Mouse (Mus musculus) T-cell, adult 2 months (primary cell): ENCODE measurements around the gene Sf3a2.
"Not testable (repeated sequence)": the region's sequence is repeated elsewhere in the genome, so short reads cannot be mapped to it uniquely, and the experiment has no call there.

Experiments used
- DNase-seq: peaks from one replicate; pipeline ENCODE4 v3.0.0; 2022; ENCODE audit warnings: low spot score

The Sf3a2 gene

DNA sequence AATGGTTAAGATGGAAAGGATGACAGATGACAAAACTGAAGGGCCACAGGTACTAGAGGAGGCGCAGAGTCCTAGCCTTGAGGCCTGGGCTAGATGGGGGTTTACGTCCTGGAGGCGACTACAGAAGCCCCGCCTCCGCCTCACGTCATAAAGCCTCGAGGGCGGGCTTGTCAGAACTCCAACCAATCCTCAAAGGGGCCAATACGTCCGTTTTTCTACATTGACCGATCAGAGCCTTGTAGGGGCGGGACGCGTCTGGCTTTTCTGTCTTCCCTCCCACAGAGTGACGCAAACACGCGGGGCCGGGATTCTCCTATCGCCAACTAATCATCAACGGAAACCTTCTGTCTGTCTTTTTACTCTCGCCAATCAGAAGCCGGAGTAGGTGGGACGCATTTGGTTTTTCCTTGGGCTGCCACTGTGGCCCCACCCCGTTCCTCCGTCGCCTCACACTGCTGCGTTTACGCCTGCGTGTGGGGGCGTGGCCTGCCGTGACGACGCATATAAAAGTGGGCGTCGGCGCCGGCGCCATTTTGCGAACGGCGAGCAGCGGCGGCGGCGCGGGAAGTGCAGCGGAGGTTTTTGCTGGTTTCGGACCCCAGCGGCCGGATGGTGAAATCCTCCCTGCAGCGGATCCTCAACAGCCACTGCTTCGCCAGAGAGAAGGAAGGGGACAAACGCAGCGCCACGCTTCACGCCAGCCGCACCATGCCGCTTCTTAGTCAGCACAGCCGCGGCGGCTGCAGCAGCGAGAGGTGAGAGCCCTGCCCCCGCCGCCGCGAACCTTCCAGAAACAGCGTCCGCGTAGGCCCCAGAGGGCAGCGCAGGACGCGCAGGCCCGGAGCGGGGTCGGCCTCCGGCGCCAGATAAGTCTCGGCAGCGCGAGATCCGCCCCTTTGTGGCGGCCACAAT lies 28.4 kb downstream of the Sf3a2 start, which contains the start of gene Oaz1:
Gene Oaz1, plus strand, starts transcription at position 506 of the 912 bp plus-strand sequence.
- DNase-seq = peak; percentile 99

DNA sequence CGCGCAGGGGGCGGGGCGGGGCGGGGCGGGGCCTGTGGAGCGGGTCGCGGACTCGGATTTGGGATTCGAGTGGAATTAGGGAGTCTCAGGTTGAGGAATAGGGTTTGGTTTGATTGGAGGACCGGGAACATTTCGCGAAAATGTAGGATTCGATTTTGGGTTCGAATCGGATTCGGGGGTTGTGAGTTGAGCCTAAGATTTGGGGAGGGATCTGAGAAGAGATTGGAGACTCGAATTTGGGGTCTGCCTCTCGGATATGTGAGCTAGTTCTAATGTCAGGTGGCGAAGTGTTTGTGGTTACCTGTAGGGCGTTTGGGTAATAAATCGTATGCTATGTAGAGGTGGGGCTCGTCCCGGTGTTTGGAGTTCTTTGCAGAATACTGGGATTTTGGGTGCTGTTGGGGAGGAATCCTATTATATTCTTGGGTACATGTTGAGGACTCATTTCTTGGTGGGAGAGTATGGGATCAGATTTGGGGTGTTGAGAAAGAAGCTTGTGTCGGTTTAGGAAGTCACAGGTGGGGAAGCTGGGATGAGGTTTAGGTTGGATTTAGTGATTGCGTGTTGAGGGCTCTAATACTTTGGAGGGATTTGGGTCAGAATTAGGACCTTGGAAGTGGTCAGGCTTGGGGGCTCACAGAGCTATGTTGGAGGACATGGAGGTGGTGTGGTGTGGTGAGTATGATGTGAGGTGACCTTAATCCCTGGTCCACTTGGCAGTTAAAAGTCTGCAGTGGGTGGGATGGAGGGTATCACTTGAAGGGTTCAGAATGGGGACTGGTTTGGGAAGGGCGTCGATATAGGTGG lies 29.3 kb downstream of the Sf3a2 start:
- no peak for DNase-seq

DNA sequence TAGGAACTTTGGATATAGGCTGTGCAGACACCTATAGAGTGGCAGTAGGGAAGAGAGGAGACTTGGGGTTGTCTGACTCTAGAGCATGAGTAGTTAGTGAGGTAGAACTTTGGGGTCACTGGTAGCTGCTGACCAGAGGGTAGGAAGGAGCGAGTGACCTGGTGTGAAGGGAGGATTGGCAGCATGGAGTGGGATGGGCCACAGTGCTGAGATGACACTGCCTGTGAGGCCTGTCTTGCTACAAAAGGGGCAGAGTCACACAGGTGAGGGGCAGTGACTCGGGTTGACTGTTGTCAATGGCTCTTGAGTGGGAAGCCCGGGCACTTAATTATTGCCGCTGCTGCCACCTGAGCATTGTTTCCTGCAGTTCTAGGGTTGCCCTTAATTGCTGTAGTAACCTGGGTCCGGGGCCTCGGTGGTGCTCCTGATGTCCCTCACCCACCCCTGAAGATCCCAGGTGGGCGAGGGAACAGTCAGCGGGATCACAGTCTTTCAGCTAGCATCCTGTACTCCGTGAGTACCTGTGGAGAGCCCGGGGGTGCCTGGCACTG lies 29.9 kb downstream of the Sf3a2 start:
- no peak for DNase-seq

DNA sequence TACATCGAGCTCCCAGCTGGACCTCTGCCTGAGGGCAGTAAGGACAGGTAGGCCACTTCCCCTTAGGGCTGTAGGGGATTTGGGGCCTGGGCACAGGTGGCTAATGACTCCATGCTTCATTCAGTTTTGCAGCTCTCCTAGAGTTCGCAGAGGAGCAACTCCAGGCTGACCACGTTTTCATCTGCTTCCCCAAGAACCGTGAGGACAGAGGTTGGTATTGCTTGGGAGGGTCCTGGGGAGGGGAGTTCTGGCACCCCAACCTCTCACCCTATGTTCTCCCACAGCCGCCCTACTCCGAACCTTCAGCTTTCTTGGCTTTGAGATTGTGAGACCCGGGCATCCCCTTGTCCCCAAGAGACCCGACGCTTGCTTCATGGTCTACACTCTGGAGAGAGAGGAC lies 30.6 kb downstream of the Sf3a2 start:
- not testable (repeated sequence) for DNase-seq

DNA sequence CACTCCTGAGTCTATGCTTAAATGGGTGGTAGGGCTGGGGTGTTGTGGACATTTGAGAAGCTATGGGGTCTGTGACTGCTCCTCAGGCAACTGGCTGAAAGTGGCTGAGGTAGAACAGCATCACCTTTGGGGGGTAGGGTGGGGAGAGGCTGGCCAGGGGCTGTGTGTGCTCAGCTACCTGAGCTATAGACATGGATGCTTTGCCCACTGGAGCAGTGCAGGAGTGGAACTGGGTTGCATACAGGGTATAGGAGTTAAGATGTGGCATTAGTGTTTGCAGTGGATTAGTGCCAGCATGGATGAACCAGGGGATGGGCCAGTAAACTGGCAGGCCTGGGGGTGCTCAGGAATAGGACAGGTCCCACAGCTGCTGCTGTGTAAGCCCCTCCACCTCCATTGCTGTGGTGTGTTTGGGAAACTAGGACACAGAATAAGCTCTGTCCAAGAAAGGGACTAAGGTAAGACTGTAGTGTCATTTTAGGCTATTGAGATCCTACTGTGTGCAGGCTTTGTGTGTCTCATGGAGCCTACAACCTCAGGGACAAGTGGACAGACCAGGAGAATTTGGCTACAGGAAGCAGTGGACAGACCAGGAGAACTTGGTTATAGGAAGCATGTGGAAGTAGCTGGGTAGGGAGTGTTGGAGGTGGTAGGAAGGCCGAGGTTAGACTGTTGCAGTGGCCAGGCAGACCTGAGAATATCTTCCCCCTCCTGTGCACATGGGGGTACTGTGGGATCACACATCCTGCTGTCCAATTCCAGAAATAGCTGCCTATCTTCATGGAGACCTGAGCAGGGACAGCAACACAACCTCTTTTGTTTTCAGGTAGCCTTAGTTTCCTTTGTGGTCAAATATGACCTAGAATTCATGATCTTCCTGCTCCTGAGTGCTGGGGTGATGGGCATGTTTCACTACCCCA lies 31.6 kb downstream of the Sf3a2 start:
- DNase-seq = no peak

DNA sequence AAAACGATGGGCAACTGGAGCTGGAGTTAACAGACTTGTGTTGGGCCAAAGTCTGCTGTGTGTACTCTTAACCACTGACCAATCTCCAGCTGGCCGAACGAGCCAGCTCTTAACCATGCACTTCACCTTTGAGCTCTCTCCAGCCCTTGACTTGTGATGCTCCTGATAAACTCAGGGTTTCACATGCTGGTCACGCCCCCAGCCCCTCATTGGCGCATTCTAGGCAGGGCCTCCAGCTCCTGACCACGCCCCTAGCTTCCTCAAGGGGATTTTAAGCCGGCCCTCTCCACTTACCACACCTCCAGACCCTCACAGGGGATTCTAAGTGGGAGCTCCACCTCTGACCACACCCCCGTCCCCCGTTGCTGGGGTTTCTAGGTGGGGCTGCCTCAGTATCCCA lies 33.1 kb downstream of the Sf3a2 start:
- DNase-seq = no peak

DNA sequence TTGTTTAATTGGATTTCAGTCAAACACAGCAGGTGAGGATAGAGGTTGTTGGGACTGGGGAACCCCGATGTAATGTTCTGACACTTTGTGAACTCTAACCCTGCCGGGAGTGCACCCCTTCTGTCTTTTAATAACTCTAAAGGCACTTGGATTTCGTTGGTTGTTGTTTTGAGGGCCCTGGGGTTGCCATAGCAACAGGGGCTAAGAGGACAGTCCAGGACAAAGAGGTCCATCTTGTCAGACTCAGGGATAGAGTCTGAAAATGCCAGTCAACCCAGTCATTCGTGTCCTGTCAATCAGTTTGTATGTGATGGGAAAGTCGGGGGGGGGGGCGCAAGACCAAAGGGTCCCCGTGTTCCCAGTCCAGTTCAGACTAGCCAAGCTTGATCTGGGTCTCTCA lies 34.8 kb downstream of the Sf3a2 start:
- DNase-seq = no peak

DNA sequence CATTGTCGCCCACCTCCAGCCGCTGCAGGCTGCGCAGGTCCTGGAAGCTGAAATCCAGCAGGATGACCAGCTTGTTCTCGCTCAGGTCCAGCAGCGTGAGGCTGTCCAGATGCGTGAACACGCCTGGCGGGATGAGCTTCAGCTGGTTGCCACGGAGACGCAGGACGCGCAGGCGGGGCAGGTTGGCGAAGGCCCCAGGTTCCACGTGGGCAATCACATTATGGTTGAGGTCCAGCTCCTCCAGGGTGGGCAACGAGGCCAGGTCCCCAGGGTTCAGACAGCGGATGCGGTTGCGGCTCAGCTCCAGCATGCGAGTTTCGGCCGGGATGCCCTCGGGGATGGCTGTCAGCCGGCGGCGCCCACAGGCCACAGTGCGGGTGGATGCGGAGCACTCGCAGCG lies 37.6 kb downstream of the Sf3a2 start:
- DNase-seq = no peak

DNA sequence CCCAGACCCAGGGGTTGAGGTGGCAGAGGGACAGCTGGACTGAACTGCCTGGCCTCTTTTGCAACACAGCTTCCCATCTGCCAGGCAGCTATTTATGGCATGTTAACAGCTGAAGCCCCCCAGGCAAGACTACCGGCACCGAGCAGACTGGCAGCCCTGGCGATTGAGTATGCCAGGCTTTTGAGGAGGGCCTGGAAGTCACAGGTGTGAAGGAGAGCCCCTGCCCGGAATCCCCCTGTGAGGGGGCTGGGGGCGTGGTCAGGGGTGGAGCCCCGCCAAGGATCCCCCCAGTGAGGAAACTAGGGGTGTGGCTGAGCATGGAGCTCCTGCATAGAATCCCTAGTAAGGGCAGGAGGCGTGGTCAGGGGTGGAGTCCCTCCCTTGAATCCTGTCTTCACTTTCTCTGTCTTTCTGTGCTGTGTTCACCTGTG lies 39.0 kb downstream of the Sf3a2 start:
- no peak for DNase-seq

DNA sequence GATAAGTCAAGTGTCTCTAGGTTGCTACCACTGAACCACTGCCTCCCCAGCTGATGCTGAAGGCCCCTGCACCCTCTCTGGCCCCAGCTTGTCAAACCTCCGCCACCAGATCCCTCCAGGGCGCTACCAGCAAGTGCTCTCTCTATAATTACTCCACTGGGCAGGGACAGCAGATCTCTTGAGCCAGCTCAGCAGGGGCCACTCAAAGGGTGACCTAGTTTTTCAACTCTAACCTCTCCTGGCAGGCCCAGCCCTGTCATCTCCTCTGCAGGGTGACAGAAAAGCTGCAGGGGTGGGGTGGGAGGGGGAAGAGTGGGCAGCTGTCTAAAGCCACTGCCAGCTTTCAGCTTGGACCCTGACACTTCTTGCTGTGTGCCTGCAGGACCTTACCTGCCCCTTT lies 39.8 kb downstream of the Sf3a2 start:
- no peak for DNase-seq

DNA sequence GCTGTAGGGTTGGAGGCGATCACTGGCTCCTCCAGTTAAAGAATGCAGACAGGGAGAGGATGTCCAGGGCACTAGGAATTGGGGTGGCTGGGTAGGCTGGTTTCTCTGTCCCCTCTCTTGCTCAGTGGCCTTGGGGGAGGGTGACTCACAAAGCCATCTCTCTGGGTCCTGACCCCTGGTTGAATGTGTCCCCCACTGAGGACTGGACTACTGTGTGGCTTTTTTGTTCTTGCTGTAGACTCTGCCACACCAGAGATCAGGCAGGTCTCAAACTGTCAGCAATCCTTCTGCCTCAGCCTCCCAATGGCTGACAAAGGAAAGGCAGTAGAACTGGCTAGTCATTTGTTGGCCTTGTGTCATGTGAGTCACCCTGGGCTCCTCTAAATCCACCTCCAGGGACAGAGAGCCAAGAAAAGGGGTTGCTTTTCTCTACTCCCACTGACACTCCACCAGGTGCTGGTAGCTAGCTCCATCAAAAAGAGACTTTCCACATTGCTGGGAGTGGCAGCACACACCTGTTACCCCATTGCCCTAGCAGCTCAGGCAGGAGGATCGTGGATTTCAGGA lies 40.4 kb downstream of the Sf3a2 start:
- no peak for DNase-seq

DNA sequence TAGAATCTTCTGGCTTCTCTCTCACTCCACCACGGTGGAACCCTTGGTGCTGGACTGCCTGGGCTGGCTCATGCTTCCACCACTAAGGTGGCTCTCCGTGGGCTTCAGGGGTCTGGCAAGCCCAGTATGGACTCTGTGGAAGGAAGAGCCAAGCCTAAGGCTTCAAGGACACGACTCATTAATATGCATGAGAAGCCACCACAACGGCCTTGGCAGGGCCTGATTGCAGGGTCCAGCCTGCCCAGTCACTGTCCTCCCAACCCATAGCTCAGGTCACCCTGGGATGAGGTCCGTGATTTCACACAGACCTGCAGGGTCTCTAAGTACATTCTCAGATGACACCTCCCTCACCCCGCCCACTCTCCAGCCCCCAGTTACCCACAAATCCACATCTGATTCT lies 41.9 kb downstream of the Sf3a2 start:
- no peak for DNase-seq

DNA sequence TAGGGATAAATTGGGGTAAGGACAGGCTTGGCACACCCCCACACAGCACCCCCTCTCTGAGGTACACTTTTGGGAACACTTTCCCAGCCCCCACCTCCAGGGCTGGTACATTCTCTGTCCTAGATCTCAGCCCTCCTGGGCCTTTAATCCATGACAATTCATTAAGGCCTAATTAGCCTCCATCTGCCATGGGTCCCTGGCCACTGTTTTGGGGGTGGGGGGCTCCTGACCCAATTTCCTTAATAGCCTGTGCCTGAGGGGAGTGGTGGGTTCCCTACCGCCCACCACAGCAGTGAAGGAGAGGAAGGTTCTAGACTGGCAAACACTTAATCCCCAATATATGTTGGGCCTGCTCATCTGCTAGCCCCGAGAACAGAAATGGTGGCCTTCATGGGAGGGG lies 43.7 kb downstream of the Sf3a2 start:
- DNase-seq = no peak

DNA sequence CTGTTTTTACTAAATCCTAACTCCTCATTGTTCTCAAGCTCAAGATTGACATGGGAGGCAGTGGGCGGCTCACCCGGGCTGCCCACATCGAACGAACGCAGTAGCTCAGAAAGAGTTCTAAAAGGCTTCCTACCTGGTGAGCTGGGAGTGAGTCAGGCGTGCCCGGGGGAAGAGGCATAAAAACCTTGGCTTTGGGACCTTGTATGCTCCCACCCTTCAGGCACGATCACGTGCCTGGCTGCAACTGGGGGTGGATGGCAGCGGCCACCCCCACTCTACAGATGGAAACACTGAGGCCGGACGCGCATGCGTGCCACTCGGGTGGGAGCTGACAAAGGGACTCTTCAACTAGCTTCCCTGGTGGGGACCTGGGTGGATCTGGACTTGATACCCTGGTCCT lies 44.3 kb downstream of the Sf3a2 start:
- no peak for DNase-seq

DNA sequence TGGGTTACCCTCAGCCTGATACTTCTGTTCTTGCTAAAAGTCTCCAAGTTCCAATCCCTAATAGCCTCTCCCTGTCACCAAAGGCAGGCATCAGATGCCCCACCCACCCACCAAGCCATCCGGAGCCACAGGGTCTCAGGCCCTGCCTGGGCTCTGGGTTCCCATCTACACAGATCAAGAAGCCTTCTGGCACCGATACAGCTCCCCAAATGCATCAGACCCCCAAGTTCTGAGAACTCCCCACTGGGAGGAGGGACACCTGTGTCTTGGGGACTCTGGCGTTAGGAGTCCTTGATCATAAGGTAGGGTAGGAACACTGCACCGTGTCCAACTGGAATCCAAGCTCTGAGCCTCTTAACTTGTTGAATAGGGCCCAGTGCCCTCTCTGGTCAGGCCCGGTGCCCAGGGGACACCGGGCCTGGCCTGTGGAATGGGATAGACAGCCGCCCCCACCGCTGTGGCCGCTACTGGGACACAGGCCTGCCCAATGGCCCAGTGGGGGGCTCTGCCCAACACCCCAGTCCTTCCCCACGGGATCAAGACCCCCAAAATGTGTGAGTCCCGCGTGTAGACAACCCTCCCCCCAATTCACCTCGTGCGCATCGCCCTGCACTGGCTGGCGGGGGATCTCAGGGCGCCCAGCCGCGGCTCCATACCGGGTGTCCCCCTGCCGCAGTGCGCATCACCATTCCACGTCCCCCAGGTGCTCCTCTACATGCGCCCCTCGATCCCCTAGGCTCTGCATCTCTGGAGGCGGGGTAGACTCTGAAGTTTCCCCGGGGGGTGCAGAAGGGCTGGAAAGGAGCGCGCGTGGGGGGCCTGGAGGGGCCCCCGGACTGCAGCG lies 45.3 kb downstream of the Sf3a2 start:
- DNase-seq = no peak

DNA sequence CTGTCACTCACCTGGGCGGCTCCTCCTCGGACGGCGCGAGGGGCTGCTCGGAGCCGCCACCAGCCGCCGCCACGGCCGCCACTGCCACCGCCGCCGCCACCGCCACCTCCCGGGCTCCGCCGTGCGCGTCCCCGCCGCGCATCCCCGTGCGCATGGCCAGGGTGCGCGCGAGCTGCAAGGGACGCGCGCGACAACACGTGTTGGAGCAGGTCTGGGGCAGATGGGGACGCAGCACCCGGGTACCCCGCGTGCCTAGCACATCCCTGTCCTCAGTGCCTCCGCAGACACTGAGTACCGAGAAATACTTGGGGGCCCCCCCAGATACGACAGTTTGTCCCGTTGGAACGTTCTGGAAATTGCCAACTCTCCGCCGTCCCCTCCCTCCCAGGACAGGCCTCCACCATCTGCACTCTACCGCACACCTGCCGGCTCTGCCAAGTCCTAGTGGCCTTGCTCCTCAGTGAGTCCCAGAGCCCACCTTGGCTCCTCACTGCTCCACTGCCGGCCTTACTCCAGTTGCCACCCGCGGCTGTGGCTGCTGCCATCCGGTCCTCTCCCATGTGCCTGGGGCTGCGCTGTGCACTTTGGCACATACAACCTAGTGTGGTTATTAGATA lies 46.0 kb downstream of the Sf3a2 start, which contains the start of gene Lingo3:
Gene Lingo3, minus strand, starts transcription at position 109 of the 617 bp plus-strand sequence.
- no peak for DNase-seq

DNA sequence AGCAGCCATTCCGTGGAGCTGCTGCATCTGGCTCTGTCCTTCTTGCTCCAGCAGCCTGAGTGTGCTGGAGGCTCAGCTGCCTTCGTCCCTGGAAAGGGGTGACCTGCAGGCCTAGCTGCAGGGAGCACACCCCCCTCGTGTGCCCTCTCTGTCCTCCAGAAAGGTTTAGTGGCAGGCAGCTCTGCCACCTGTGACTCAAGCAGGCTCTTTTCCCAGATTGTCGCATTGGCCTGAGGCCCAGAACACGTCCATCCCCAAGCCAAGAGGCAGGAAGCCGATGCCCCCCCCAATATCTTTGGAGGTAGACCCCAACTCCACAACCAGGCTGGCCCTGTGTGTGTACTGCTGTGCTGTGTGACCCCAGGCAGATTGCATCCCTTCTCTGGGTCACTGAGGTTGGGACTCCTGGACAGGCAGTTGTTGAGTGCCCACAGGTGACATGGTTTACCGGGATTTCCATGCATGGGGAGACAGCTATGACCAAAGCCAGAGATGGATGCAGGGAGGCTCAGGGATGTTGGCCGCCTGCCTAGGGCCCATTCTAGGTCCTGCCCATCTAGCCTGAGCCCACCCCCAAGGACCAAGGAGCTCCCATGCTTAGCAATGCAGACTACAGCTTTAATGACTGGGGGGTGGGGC lies 47.2 kb downstream of the Sf3a2 start:
- no peak for DNase-seq

DNA sequence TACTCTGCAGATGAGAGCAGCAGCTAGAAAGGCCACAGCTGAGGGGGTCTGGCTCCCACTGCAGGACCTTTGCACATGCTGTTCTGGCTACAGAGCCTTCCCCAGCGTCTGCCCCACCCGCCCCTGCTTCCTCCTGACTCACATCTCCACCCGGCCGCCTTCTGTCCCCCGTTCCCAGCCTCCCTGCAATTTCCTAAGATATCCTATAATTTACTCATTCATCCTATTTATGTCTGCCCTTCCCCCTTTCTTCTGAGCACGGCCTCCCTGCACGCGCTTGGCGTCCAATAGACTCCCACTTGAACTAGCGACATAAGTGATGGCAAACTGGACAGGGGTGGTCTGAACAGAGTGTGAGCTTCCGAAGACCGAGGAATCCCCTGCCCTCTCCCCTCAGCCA lies 47.7 kb downstream of the Sf3a2 start:
- no peak for DNase-seq

DNA sequence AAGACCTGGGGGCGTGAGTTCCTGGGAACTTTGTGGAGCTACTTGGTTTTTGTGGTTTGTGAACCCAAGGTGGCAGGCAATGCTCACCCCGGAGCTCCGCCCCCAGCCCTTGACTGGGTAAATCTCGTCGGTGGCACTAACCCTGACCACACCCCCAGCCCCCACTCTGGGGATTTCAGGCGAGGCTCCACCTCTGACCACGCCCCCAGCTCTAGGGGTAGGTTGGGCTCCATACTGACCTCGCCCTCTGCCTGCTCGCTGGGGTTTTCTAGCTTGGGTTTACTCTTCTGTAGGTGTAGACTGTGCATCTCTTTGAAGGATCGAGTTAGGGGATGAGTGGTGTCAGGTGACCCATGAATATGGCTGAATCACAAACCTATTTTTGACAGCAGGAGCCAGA lies 50.6 kb downstream of the Sf3a2 start:
- peak; percentile 73 for DNase-seq
